29 mouse cellular contexts compared by ENCODE assay signal in genomic region chr11:63282541-63282940, GRCm38 (mm10).
DNase-seq lines count a peak whose midpoint lies in the region; ATAC-seq and TF ChIP-seq lines count a peak whose summit lies in the region.
"Had no signal": no experiment of that assay in that cellular context is flagged by ENCODE, and none has a peak within 500 bp of the region (broad histone marks: within the 10 kb centered on the region; RNA-seq: fewer than 3 reads in every experiment).

No protein-coding gene starts in this region.

- no peak for TF ChIP-seq POLR2A in kidney, adult 2 months (IDR thresholded peaks at IDR 0.05; ENCODE audit: low read depth, low read length)
- no peak for TF ChIP-seq POLR2A in brain, embryonic 14.5 days (IDR thresholded peaks at IDR 0.05; ENCODE audit: borderline replicate concordance, extremely low read depth, insufficient read depth, insufficient read length, poor library complexity, severe bottlenecking)

- no peak for ATAC-seq in embryonic facial prominence, embryonic 13.5 days (ENCODE audit: insufficient number of reproducible peaks, insufficient read depth, low FRiP score, low TSS enrichment, low read depth)
- ATAC-seq in kidney, embryonic 15.5 days (replicated peaks; ENCODE audit: low FRiP score): no peak
- ATAC-seq: forebrain, embryonic 16.5 days; lung, postnatal 0 days; midbrain, embryonic 13.5 days had no signal

- no peak for DNase-seq in embryonic facial prominence, embryonic 10.5 days (ENCODE audit: low spot score)
- DNase-seq in kidney, adult 2 months: peak; percentile 89
- peak; percentile 9 for DNase-seq in brain, embryonic 14.5 days (ENCODE audit: low read depth)
- DNase-seq in kidney, postnatal 36 days: peak; percentile 63 to 80
- no peak for DNase-seq in embryo, embryonic 11 days
- DNase-seq in frontal cortex, postnatal 25 days (ENCODE audit: low spot score in 2 of 2): no peak
- DNase-seq: adrenal gland, postnatal 10 days; cerebellum, adult 11 months; cerebellum, adult 9-10 months; cerebellum, postnatal 36 days; heart, postnatal 14 days; lung, postnatal 4 days; retina, postnatal 1 day; right cerebral cortex, postnatal 14 days had no signal

- TF ChIP-seq CTCF in kidney, adult 2 months (conservative IDR thresholded peaks at IDR 0.05; ENCODE audit: insufficient read depth, insufficient read length, low read depth, low read length): no peak
- TF ChIP-seq CTCF in brain, embryonic 14.5 days (IDR thresholded peaks at IDR 0.05; ENCODE audit: borderline replicate concordance, extremely low read depth, insufficient read depth, insufficient read length): no peak

- no peaks in the 10 kb centered on the region for H3K27me3 ChIP-seq in embryonic facial prominence, embryonic 13.5 days
- no peaks in the 10 kb centered on the region for H3K27me3 ChIP-seq in embryonic facial prominence, embryonic 10.5 days (replicated peaks; ENCODE audit: low read depth, poor library complexity, severe bottlenecking)
- no peaks in the 10 kb centered on the region for H3K27me3 ChIP-seq in kidney, adult 2 months (replicated peaks; ENCODE audit: control insufficient read depth, insufficient read depth, low read length)
- H3K27me3 ChIP-seq in kidney, embryonic 15.5 days: no peaks in the 10 kb centered on the region
- H3K27me3 ChIP-seq: hindbrain, embryonic 15.5 days; megakaryocyte, embryonic 14.5 days; stomach, embryonic 15.5 days had no signal

- no peak overlapping the region for H3K4me3 ChIP-seq in embryonic facial prominence, embryonic 13.5 days
- H3K4me3 ChIP-seq in embryonic facial prominence, embryonic 10.5 days: no peak overlapping the region
- H3K4me3 ChIP-seq in kidney, adult 2 months (ENCODE audit: insufficient read depth, low read depth, low read length): no peak overlapping the region
- no peak overlapping the region for H3K4me3 ChIP-seq in kidney, embryonic 15.5 days (replicated peaks)
- H3K4me3 ChIP-seq: erythroblast, embryonic 14.5 days; hindbrain, embryonic 10.5 days; hindbrain, embryonic 15.5 days; layer of hippocampus, adult 2 months; left cerebral cortex, adult 2 months; limb, embryonic 12.5 days; megakaryocyte, embryonic 14.5 days; midbrain, embryonic 13.5 days; stomach, embryonic 15.5 days had no signal

- H3K9ac ChIP-seq in embryonic facial prominence, embryonic 13.5 days: no peak overlapping the region
- no peak overlapping the region for H3K9ac ChIP-seq in kidney, embryonic 15.5 days
- H3K9ac ChIP-seq: hindbrain, embryonic 15.5 days; limb, embryonic 12.5 days; midbrain, embryonic 13.5 days; stomach, embryonic 15.5 days had no signal

- peaks cover 8% of the 10 kb centered on the region; the same call in 1 of the 2 replicates for H3K4me1 ChIP-seq in embryonic facial prominence, embryonic 13.5 days
- no peaks in the 10 kb centered on the region for H3K4me1 ChIP-seq in embryonic facial prominence, embryonic 10.5 days
- H3K4me1 ChIP-seq in kidney, adult 2 months (ENCODE audit: control insufficient read depth, insufficient read depth, low read length): peaks cover 21% of the 10 kb centered on the region
- H3K4me1 ChIP-seq in kidney, embryonic 15.5 days: 0 out of 2 replicates have a peak, but pooled peaks cover 2% of the 10 kb centered on the region
- H3K4me1 ChIP-seq: hindbrain, embryonic 15.5 days; megakaryocyte, embryonic 14.5 days; midbrain, embryonic 13.5 days; stomach, embryonic 15.5 days had no signal

- no peaks in the 10 kb centered on the region for H3K36me3 ChIP-seq in embryonic facial prominence, embryonic 13.5 days
- no peaks in the 10 kb centered on the region for H3K36me3 ChIP-seq in embryonic facial prominence, embryonic 10.5 days (replicated peaks)
- H3K36me3 ChIP-seq in kidney, adult 2 months (ENCODE audit: control insufficient read depth, insufficient read depth, low read length): no peaks in the 10 kb centered on the region
- H3K36me3 ChIP-seq in kidney, embryonic 15.5 days: no peaks in the 10 kb centered on the region
- H3K36me3 ChIP-seq: G1E; hindbrain, embryonic 10.5 days; hindbrain, embryonic 15.5 days; limb, embryonic 12.5 days; midbrain, embryonic 13.5 days; stomach, embryonic 15.5 days had no signal

- H3K27ac ChIP-seq in embryonic facial prominence, embryonic 13.5 days: 0 out of 2 replicates have a peak overlapping the region, but pooled peaks have one; percentile 28
- no peak overlapping the region for H3K27ac ChIP-seq in embryonic facial prominence, embryonic 10.5 days (replicated peaks)
- H3K27ac ChIP-seq in kidney, adult 2 months (ENCODE audit: insufficient read depth, low read depth, low read length): peak overlapping the region; percentile 94
- no peak overlapping the region for H3K27ac ChIP-seq in kidney, embryonic 15.5 days
- H3K27ac ChIP-seq: hindbrain, embryonic 10.5 days; hindbrain, embryonic 15.5 days; layer of hippocampus, adult 2 months; left cerebral cortex, adult 2 months; limb, embryonic 12.5 days; midbrain, embryonic 13.5 days; stomach, embryonic 15.5 days had no signal

- H3K9me3 ChIP-seq in embryonic facial prominence, embryonic 13.5 days: no peaks in the 10 kb centered on the region
- H3K9me3 ChIP-seq in embryonic facial prominence, embryonic 10.5 days: no peaks in the 10 kb centered on the region
- 0 out of 2 replicates have a peak, but pooled peaks cover 4% of the 10 kb centered on the region for H3K9me3 ChIP-seq in kidney, embryonic 15.5 days (replicated peaks)
- H3K9me3 ChIP-seq: hindbrain, embryonic 10.5 days; hindbrain, embryonic 15.5 days; midbrain, embryonic 13.5 days; stomach, embryonic 15.5 days had no signal

- H3K4me2 ChIP-seq in embryonic facial prominence, embryonic 13.5 days: no peak overlapping the region
- H3K4me2 ChIP-seq in kidney, embryonic 15.5 days: no peak overlapping the region
- H3K4me2 ChIP-seq: hindbrain, embryonic 15.5 days; limb, embryonic 12.5 days; liver, embryonic 11.5 days; midbrain, embryonic 13.5 days; stomach, embryonic 15.5 days had no signal

- 79% methylated on average over 10 of the region's 10 CpGs for WGBS in embryonic facial prominence, embryonic 13.5 days
- WGBS in embryonic facial prominence, embryonic 10.5 days: 83% methylated on average over 10 of the region's 10 CpGs
- WGBS in kidney, adult 2 months: 53% methylated on average over 10 of the region's 10 CpGs
- 81% methylated on average over 10 of the region's 10 CpGs for WGBS in kidney, embryonic 15.5 days

Comparison
In these comparisons a context has a peak if more than half of its experiments do, and no peak if none do; other contexts are left out.
1. H3K27ac ChIP-seq: peak in embryonic facial prominence, embryonic 13.5 days (single experiment) and kidney, adult 2 months (single experiment); none in embryonic facial prominence, embryonic 10.5 days (single experiment) and kidney, embryonic 15.5 days (single experiment).
2. DNase-seq: peak in kidney, adult 2 months (single experiment), brain, embryonic 14.5 days (single experiment) and kidney, postnatal 36 days (2 of 2); none in embryonic facial prominence, embryonic 10.5 days (single experiment), embryo, embryonic 11 days (single experiment) and frontal cortex, postnatal 25 days (0 of 2).